Mouse (Mus musculus): ENCODE results near the gene Nr1h2. TPM values are rescaled to one million over a fixed set of nuclear protein-coding genes. Genes with fewer than 3 reads are reported as not detected.
A peak's percentile ranks its signal among the peaks of the same experiment; 100 is the strongest.

The Nr1h2 gene
- polyA plus RNA-seq (2012; ENCODE audit: insufficient read depth, insufficient read length, low replicate concordance, missing spikeins), result not detected in 2 replicates

DNA sequence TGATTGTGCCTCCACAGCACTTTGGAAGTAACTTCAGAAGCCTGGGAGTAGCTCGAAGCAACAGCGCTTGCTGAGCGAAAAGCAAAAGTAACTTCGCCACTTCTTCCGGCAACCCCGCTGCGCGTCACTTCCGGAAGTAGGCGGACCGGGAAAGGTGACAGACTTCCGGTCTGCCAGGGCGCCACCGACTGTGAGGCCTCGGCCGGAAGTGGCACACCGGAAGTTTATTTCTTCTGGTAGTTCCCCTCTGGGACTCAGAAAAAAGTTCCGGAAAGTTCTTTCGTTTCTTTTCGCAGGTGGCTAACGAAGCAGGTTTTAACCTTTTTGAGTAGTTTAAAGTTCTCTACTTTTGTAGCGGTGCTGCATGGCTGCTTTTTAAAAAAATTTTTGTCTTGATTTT is at the start of gene Nr1h2:
Gene Nr1h2 (minus strand): TSS at position 126 of the 400 bp plus-strand sequence.
- Histone ChIP-seq H3K27ac (ENCODE audit: insufficient read depth, low read depth, low read length) (peak within 1 kb of the TSS; percentile 65; the same call in 1 of the 2 replicates), H3K4me3 (ENCODE audit: insufficient read depth, low read depth, low read length) (peak within 1 kb of the TSS; percentile 67), H3K4me1 (ENCODE audit: control insufficient read depth, insufficient read depth, low read length) (peaks cover 8% of the 10 kb centered on the region; the same call in 1 of the 2 replicates)
- TF ChIP-seq CTCF (IDR thresholded peaks at IDR 0.05; ENCODE audit: insufficient read depth, low read depth, low read length) (no peak), POLR2A (IDR thresholded peaks at IDR 0.05; ENCODE audit: insufficient read depth, low read depth, low read length) (no peak; the same call in 1 of the 2 replicates)
- under 1% methylated on average over 22 of the region's 22 CpGs for WGBS

DNA sequence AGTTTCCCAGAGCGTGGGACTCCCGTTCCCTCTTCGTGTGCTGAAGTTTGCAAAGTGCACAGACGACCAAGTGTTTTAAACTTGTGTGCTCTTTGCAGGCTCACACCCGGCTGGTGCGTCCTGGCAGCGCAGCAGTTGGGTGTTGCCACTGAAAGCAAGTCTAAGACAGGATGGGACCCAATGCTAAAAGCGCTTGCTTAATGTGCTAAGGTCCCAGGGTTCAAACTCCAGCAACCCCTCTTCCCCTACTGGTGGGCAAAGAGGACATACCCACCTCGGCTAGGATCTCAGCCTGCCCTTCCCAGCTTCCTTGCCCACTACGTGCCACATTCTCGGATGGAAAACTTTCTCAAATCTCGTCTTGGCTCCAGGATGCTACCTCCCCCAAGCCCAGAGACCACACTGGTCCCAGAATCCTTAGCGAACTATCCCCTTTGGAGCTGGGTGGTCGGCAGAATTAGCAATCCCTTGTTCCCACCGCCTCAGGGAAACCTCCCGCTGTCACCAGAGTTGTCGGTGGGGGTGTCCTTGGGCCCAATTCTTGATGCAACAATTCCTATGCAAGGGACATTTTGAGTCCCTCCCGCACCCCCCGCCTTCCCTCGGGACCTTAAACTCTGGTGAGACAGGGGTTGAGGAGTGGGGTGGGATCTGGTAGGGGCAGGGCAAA is 49.6 kb upstream of the Nr1h2 start:
- Histone ChIP-seq H3K4me1 (ENCODE audit: control insufficient read depth, insufficient read depth, low read length) (peaks cover 43% of the 10 kb centered on the region), H3K4me3 (ENCODE audit: insufficient read depth, low read depth, low read length) (no peak overlapping the region), H3K27ac (ENCODE audit: insufficient read depth, low read depth, low read length) (no peak overlapping the region)
- WGBS, result 16% methylated on average over 20 of the region's 20 CpGs
- TF ChIP-seq POLR2A (IDR thresholded peaks at IDR 0.05; ENCODE audit: insufficient read depth, low read depth, low read length), result no peak
- TF ChIP-seq CTCF (IDR thresholded peaks at IDR 0.05; ENCODE audit: insufficient read depth, low read depth, low read length), result no peak

- TF ChIP-seq CTCF (IDR thresholded peaks at IDR 0.05; ENCODE audit: insufficient read depth, low read depth, low read length), result no peak
Observed at GRCm38 (mm10) chr7:44602443-44602842, 48.7 kb upstream of the Nr1h2 start.

DNA sequence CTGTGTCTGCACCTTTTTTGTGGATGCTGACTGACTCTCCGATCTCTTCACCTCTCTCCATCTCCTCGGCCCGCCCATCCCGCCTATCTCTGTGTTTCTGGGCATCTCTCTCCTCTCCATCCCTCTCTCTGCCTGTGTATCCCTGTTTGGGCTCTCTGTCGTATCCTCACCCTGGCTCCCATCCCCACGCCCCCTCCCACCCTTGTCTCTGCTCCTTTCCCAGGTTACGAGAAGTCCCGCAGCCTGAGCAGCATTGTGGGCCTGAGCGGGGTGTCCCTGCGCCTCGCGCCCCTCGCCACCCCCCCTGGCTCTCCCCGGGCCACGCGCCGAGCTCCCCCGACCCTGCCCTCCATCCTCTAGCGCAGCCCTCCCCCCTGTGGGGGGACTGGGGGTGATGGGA is 47.9 kb upstream of the Nr1h2 start:
- TF ChIP-seq CTCF (IDR thresholded peaks at IDR 0.05; ENCODE audit: insufficient read depth, low read depth, low read length) (no peak), POLR2A (IDR thresholded peaks at IDR 0.05; ENCODE audit: insufficient read depth, low read depth, low read length) (no peak)
- Histone ChIP-seq H3K4me1 (ENCODE audit: control insufficient read depth, insufficient read depth, low read length) (peaks cover 42% of the 10 kb centered on the region), H3K27ac (ENCODE audit: insufficient read depth, low read depth, low read length) (no peak overlapping the region), H3K4me3 (ENCODE audit: insufficient read depth, low read depth, low read length) (no peak overlapping the region)
- 36% methylated on average over 19 of the region's 19 CpGs for WGBS

More at GRCm38 (mm10) chr7:44602443-44602842, 48.7 kb upstream of the Nr1h2 start:
- Histone ChIP-seq H3K4me1 (ENCODE audit: control insufficient read depth, insufficient read depth, low read length) (peaks cover 43% of the 10 kb centered on the region), H3K27ac (ENCODE audit: insufficient read depth, low read depth, low read length) (no peak overlapping the region), H3K4me3 (ENCODE audit: insufficient read depth, low read depth, low read length) (no peak overlapping the region)
- 16% methylated on average over 9 of the region's 11 CpGs for WGBS

GRCm38 (mm10) chr7:44600691-44601262 is 47.0 kb upstream of the Nr1h2 start:
- peaks cover 39% of the 10 kb centered on the region for H3K4me1 ChIP-seq (ENCODE audit: control insufficient read depth, insufficient read depth, low read length)
- no peak for TF ChIP-seq CTCF (IDR thresholded peaks at IDR 0.05; ENCODE audit: insufficient read depth, low read depth, low read length)
- no peak for TF ChIP-seq POLR2A (IDR thresholded peaks at IDR 0.05; ENCODE audit: insufficient read depth, low read depth, low read length)
- WGBS, result 87% methylated on average over 10 of the region's 10 CpGs
- no peak overlapping the region for H3K27ac ChIP-seq (ENCODE audit: insufficient read depth, low read depth, low read length)
- H3K4me3 ChIP-seq (ENCODE audit: insufficient read depth, low read depth, low read length), result no peak overlapping the region

- Histone ChIP-seq H3K27ac (ENCODE audit: insufficient read depth, low read depth, low read length) (no peak overlapping the region), H3K4me3 (ENCODE audit: insufficient read depth, low read depth, low read length) (no peak overlapping the region), H3K4me1 (ENCODE audit: control insufficient read depth, insufficient read depth, low read length) (peaks cover 45% of the 10 kb centered on the region)
- TF ChIP-seq CTCF (IDR thresholded peaks at IDR 0.05; ENCODE audit: insufficient read depth, low read depth, low read length) (no peak), POLR2A (IDR thresholded peaks at IDR 0.05; ENCODE audit: insufficient read depth, low read depth, low read length) (no peak)
- 86% methylated on average over 12 of the region's 12 CpGs for WGBS
Observed at GRCm38 (mm10) chr7:44598336-44598735, 44.6 kb upstream of the Nr1h2 start.

GRCm38 (mm10) chr7:44597666-44598065 is 43.9 kb upstream of the Nr1h2 start:
- H3K27ac ChIP-seq (ENCODE audit: insufficient read depth, low read depth, low read length), result no peak overlapping the region
- TF ChIP-seq POLR2A (IDR thresholded peaks at IDR 0.05; ENCODE audit: insufficient read depth, low read depth, low read length) (no peak), CTCF (IDR thresholded peaks at IDR 0.05; ENCODE audit: insufficient read depth, low read depth, low read length) (no peak)
- no peak overlapping the region for H3K4me3 ChIP-seq (ENCODE audit: insufficient read depth, low read depth, low read length)
- peaks cover 45% of the 10 kb centered on the region for H3K4me1 ChIP-seq (ENCODE audit: control insufficient read depth, insufficient read depth, low read length)
- WGBS, result 81% methylated on average over 4 of the region's 4 CpGs

DNA sequence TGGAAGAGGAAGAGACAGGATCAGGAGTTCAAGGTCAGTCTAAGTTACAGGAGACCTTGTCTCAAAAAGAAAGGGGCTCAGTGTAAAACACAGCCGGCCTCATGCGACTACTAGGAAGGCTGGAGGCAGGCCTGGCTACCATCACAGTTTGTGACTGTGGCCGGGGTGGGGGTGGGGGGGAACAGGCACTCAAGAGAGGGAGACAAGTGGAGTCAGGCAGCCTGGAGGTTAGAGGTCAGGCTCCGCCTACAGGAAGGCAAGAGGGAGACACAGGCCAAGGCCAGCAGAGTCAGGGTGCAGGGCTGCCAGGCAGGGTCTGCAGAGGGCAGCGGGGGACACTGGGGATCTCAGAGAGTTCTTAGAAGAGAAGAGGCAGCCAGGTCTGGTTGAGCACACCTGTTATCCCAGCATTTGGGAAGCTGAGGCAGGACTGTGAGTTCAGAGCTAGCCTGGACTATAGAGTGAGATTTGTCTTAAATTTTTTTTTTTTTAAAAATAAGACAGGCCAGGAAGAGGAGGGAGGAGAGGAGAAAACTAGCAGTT is 43.3 kb upstream of the Nr1h2 start:
- WGBS, result 77% methylated on average over 5 of the region's 5 CpGs
- H3K4me1 ChIP-seq (ENCODE audit: control insufficient read depth, insufficient read depth, low read length), result peaks cover 43% of the 10 kb centered on the region
- no peak overlapping the region for H3K27ac ChIP-seq (ENCODE audit: insufficient read depth, low read depth, low read length)
- no peak for TF ChIP-seq CTCF (IDR thresholded peaks at IDR 0.05; ENCODE audit: insufficient read depth, low read depth, low read length)
- no peak for TF ChIP-seq POLR2A (IDR thresholded peaks at IDR 0.05; ENCODE audit: insufficient read depth, low read depth, low read length)
- H3K4me3 ChIP-seq (ENCODE audit: insufficient read depth, low read depth, low read length), result no peak overlapping the region

- H3K4me3 ChIP-seq (ENCODE audit: insufficient read depth, low read depth, low read length), result no peak overlapping the region
- H3K4me1 ChIP-seq (ENCODE audit: control insufficient read depth, insufficient read depth, low read length), result peaks cover 40% of the 10 kb centered on the region
- 96% methylated on average over 6 of the region's 6 CpGs for WGBS
- TF ChIP-seq CTCF (IDR thresholded peaks at IDR 0.05; ENCODE audit: insufficient read depth, low read depth, low read length), result no peak
- no peak for TF ChIP-seq POLR2A (IDR thresholded peaks at IDR 0.05; ENCODE audit: insufficient read depth, low read depth, low read length)
- no peak overlapping the region for H3K27ac ChIP-seq (ENCODE audit: insufficient read depth, low read depth, low read length)
Observed at GRCm38 (mm10) chr7:44596051-44596450, 42.3 kb upstream of the Nr1h2 start.

Data from olfactory bulb, adult 2 months (tissue).